Mouse (Mus musculus) adrenal gland, adult 10 weeks (tissue): ENCODE results near the gene Col1a1. TPM values are rescaled to one million over a fixed set of nuclear protein-coding genes. Genes with fewer than 3 reads are reported as not detected.

Source experiments
- polyA plus RNA-seq: library from polyadenylated mRNA; stranded (reverse); fragments of 350-450 nt; fragmentation: Illumina TruSeq; extraction: RNeasy Lipid Tissue Mini Kit (QIAGEN cat#74804); gene quantifications from one replicate; pipeline ENCODE4 v1.2.3, GENCODE M21; 2014; ENCODE audit warnings: low read depth, low replicate concordance

Gene Col1a1
- polyA plus RNA-seq = 7.6 TPM

GRCm38 (mm10) chr11:94936045-94936444, at the start of gene Col1a1:
TSS of gene Col1a1 (plus strand) at chr11:94936224.

GRCm38 (mm10) chr11:94967419-94967818, 31.4 kb downstream of the Col1a1 start, which contains the start of gene Hils1:
TSS of gene Hils1 (plus strand) at chr11:94967593.

GRCm38 (mm10) chr11:94976199-94976598, 40.2 kb downstream of the Col1a1 start, which contains the start of gene Sgca:
TSS of gene Sgca (minus strand) at chr11:94976327.

GRCm38 (mm10) chr11:94990749-94991577, 54.9 kb downstream of the Col1a1 start, which contains the start of gene Ppp1r9b:
TSS of gene Ppp1r9b (plus strand) at chr11:94991035.

Other genes with a start within 250 kb of the Col1a1 start
- gene Gm11541, start 231.7 kb upstream of the Col1a1 start, polyA plus RNA-seq = not detected
- not detected for gene Cdc34b, start 194.4 kb upstream of the Col1a1 start, polyA plus RNA-seq
- not detected for gene Tmem92, start 153.5 kb upstream of the Col1a1 start, polyA plus RNA-seq
- gene Hils1, start 31.4 kb downstream of the Col1a1 start, polyA plus RNA-seq = not detected
- not detected for gene Sgca, start 40.1 kb downstream of the Col1a1 start, polyA plus RNA-seq
- gene Ppp1r9b, start 54.8 kb downstream of the Col1a1 start, polyA plus RNA-seq = 21.6 TPM
- not detected for gene Samd14, start 73.7 kb downstream of the Col1a1 start, polyA plus RNA-seq
- gene Pdk2, start 105.1 kb downstream of the Col1a1 start, polyA plus RNA-seq = 4.2 TPM
- 1.1 TPM for gene Itga3, start 140.6 kb downstream of the Col1a1 start, polyA plus RNA-seq
- gene Dlx3, start 183.9 kb downstream of the Col1a1 start, polyA plus RNA-seq = not detected
- gene Dlx4, start 210.0 kb downstream of the Col1a1 start, polyA plus RNA-seq = not detected